Comparison of ENCODE assay signal across 10 mouse cellular contexts in genomic region chr5:37244161-37244560, GRCm38 (mm10). TPM values are rescaled to one million over a fixed set of nuclear protein-coding genes. Genes with fewer than 3 reads are reported as not detected.
DNase-seq lines count a peak whose midpoint lies in the region; ATAC-seq and TF ChIP-seq lines count a peak whose summit lies in the region.
"Had no signal": no experiment of that assay in that cellular context is flagged by ENCODE, and none has a peak within 500 bp of the region (broad histone marks: within the 10 kb centered on the region; RNA-seq: fewer than 3 reads in every experiment).

No protein-coding gene starts in this region.

- no peak overlapping the region for H3K27ac ChIP-seq in embryonic facial prominence, embryonic 12.5 days
- H3K27ac ChIP-seq in layer of hippocampus, adult 2 months, result peak overlapping the region; percentile 94
- H3K27ac ChIP-seq in neural tube, embryonic 11.5 days (ENCODE audit: low read depth, low read length), result peak overlapping the region; percentile 92
- H3K27ac ChIP-seq in stomach, postnatal 0 days (replicated peaks), result no peak overlapping the region
- H3K27ac ChIP-seq: embryonic facial prominence, embryonic 15.5 days; liver, embryonic 15.5 days had no signal

- 2% methylated on average over 13 of the region's 13 CpGs for WGBS in embryonic facial prominence, embryonic 12.5 days
- under 1% methylated on average over 13 of the region's 13 CpGs for WGBS in neural tube, embryonic 11.5 days
- WGBS in stomach, postnatal 0 days, result 10% methylated on average over 13 of the region's 13 CpGs

- H3K4me3 ChIP-seq in embryonic facial prominence, embryonic 12.5 days, result 0 out of 2 replicates have a peak overlapping the region, but pooled peaks have one; percentile 9
- peak overlapping the region; percentile 90 for H3K4me3 ChIP-seq in layer of hippocampus, adult 2 months
- peak overlapping the region; percentile 62 for H3K4me3 ChIP-seq in neural tube, embryonic 11.5 days (ENCODE audit: low read depth, low read length)
- no peak overlapping the region for H3K4me3 ChIP-seq in stomach, postnatal 0 days (ENCODE audit: low read depth, low read length)
- H3K4me3 ChIP-seq: embryonic facial prominence, embryonic 15.5 days; liver, embryonic 15.5 days had no signal

- H3K9ac ChIP-seq in embryonic facial prominence, embryonic 12.5 days, result no peak overlapping the region
- H3K9ac ChIP-seq in neural tube, embryonic 11.5 days (ENCODE audit: low read length), result peak overlapping the region; percentile 82
- no peak overlapping the region for H3K9ac ChIP-seq in stomach, postnatal 0 days (ENCODE audit: low read length)
- H3K9ac ChIP-seq: embryonic facial prominence, embryonic 15.5 days; liver, embryonic 15.5 days had no signal

- TF ChIP-seq EP300 in stomach, postnatal 0 days (optimal IDR thresholded peaks at IDR 0.05), result no peak

- no peaks in the 10 kb centered on the region for H3K36me3 ChIP-seq in embryonic facial prominence, embryonic 12.5 days
- no peaks in the 10 kb centered on the region for H3K36me3 ChIP-seq in neural tube, embryonic 11.5 days (ENCODE audit: control insufficient read depth, insufficient read depth, low read length)
- H3K36me3 ChIP-seq in stomach, postnatal 0 days (ENCODE audit: control insufficient read depth, insufficient read depth, low read length), result no peaks in the 10 kb centered on the region
- H3K36me3 ChIP-seq: embryonic facial prominence, embryonic 15.5 days; liver, embryonic 15.5 days had no signal

- ATAC-seq in embryonic facial prominence, embryonic 12.5 days (ENCODE audit: insufficient number of reproducible peaks, insufficient read depth, low FRiP score, low TSS enrichment), result no peak
- ATAC-seq in neural tube, embryonic 11.5 days (ENCODE audit: insufficient read depth, low FRiP score, low TSS enrichment), result peak; percentile 57
- ATAC-seq in inflammation-experienced regulatory T-cells, adult 6 months, result no peak
- ATAC-seq in stomach, postnatal 0 days (ENCODE audit: low FRiP score, low TSS enrichment), result no peak

- peaks cover 27% of the 10 kb centered on the region for H3K4me1 ChIP-seq in embryonic facial prominence, embryonic 12.5 days
- peaks cover 26% of the 10 kb centered on the region for H3K4me1 ChIP-seq in neural tube, embryonic 11.5 days (ENCODE audit: control insufficient read depth, insufficient read depth, low read length)
- H3K4me1 ChIP-seq in stomach, postnatal 0 days (replicated peaks; ENCODE audit: control insufficient read depth, insufficient read depth), result no peaks in the 10 kb centered on the region

- H3K9me3 ChIP-seq in embryonic facial prominence, embryonic 12.5 days, result no peaks in the 10 kb centered on the region
- no peaks in the 10 kb centered on the region for H3K9me3 ChIP-seq in neural tube, embryonic 11.5 days (ENCODE audit: control insufficient read depth, low read length)
- no peaks in the 10 kb centered on the region for H3K9me3 ChIP-seq in stomach, postnatal 0 days (ENCODE audit: control insufficient read depth, low read length)
- H3K9me3 ChIP-seq: embryonic facial prominence, embryonic 15.5 days; liver, embryonic 15.5 days had no signal

- H3K4me2 ChIP-seq in embryonic facial prominence, embryonic 12.5 days (replicated peaks), result peak overlapping the region; percentile 92; the same call in 1 of the 2 replicates
- H3K4me2 ChIP-seq in neural tube, embryonic 11.5 days (ENCODE audit: low read depth), result peak overlapping the region; percentile 68
- H3K4me2 ChIP-seq in stomach, postnatal 0 days (replicated peaks; ENCODE audit: low read depth), result no peak overlapping the region
- H3K4me2 ChIP-seq: embryonic facial prominence, embryonic 15.5 days; liver, embryonic 15.5 days had no signal

- H3K27me3 ChIP-seq in embryonic facial prominence, embryonic 12.5 days, result peaks cover 79% of the 10 kb centered on the region
- H3K27me3 ChIP-seq in neural tube, embryonic 11.5 days (ENCODE audit: control insufficient read depth, insufficient read depth, low read length), result peaks cover 28% of the 10 kb centered on the region
- peaks cover 31% of the 10 kb centered on the region for H3K27me3 ChIP-seq in stomach, postnatal 0 days (ENCODE audit: control insufficient read depth, insufficient read depth, low read length)

- no peak for TF ChIP-seq CTCF in layer of hippocampus, adult 2 months (conservative IDR thresholded peaks at IDR 0.05)
- TF ChIP-seq CTCF in stomach, postnatal 0 days (IDR thresholded peaks at IDR 0.05; ENCODE audit: low read depth), result no peak

- peak; percentile 18 for DNase-seq in adrenal gland, postnatal 14 days
- DNase-seq in adrenal gland, adult 18-20 months (ENCODE audit: low spot score in 2 of 2), result no peak
- peak; percentile 74 to 76 for DNase-seq in layer of hippocampus, adult 2 months (ENCODE audit: low spot score in 2 of 2)
- DNase-seq in neural tube, embryonic 11.5 days (ENCODE audit: low spot score), result peak; percentile 81
- DNase-seq in testis, postnatal 10 days (ENCODE audit: low spot score), result no peak
- DNase-seq in stomach, postnatal 0 days (ENCODE audit: low spot score), result no peak

RNA-seq across cellular contexts. Expression of gene Crmp1, which starts 2.4 kb away (rescaled TPM):
- 7.0 and 12.1 TPM in 2 replicates for total RNA-seq in adrenal gland, postnatal 14 days (2021)
- total RNA-seq in adrenal gland, adult 18-20 months (2021), result 10 to 100 TPM in 1 of 2 experiments, 1 to 10 TPM in 1; 8.2 to 10.5 TPM
- 49.5 and 61.2 TPM in 2 replicates for polyA plus RNA-seq in embryonic facial prominence, embryonic 12.5 days (2016; fragmentation: Nextera tagmentation; extraction: Ambion mirVana)
- 100 to 1,000 TPM; 234 to 238 TPM for total RNA-seq in layer of hippocampus, adult 2 months (2021)
- 472 and 565 TPM in 2 replicates for polyA plus RNA-seq in neural tube, embryonic 11.5 days (2014; fragmentation: Nextera tagmentation; extraction: Ambion mirVana)
- 10 to 100 TPM in 2 of 3 experiments, 1 to 10 TPM in 1; 9.3 to 31.3 (median 12.3) TPM for polyA plus RNA-seq in inflammation-experienced regulatory T-cells, adult 6 months (2017; shearing (Covaris generic))
- polyA plus RNA-seq in stomach, postnatal 0 days (2015; fragmentation: Nextera tagmentation; extraction: Ambion mirVana), result 6.8 and 8.5 TPM in 2 replicates

Comparison
In these comparisons a context has a peak if more than half of its experiments do, and no peak if none do; other contexts are left out.
1. DNase-seq: peak in adrenal gland, postnatal 14 days (single experiment), layer of hippocampus, adult 2 months (2 of 2) and neural tube, embryonic 11.5 days (single experiment); none in adrenal gland, adult 18-20 months (0 of 2), testis, postnatal 10 days (single experiment) and stomach, postnatal 0 days (single experiment).
2. H3K27ac ChIP-seq: peak in layer of hippocampus, adult 2 months (single experiment) and neural tube, embryonic 11.5 days (single experiment); none in embryonic facial prominence, embryonic 12.5 days (single experiment) and stomach, postnatal 0 days (single experiment).